Comparison of ENCODE assay signal across 8 mouse cellular contexts in the genomic region with DNA sequence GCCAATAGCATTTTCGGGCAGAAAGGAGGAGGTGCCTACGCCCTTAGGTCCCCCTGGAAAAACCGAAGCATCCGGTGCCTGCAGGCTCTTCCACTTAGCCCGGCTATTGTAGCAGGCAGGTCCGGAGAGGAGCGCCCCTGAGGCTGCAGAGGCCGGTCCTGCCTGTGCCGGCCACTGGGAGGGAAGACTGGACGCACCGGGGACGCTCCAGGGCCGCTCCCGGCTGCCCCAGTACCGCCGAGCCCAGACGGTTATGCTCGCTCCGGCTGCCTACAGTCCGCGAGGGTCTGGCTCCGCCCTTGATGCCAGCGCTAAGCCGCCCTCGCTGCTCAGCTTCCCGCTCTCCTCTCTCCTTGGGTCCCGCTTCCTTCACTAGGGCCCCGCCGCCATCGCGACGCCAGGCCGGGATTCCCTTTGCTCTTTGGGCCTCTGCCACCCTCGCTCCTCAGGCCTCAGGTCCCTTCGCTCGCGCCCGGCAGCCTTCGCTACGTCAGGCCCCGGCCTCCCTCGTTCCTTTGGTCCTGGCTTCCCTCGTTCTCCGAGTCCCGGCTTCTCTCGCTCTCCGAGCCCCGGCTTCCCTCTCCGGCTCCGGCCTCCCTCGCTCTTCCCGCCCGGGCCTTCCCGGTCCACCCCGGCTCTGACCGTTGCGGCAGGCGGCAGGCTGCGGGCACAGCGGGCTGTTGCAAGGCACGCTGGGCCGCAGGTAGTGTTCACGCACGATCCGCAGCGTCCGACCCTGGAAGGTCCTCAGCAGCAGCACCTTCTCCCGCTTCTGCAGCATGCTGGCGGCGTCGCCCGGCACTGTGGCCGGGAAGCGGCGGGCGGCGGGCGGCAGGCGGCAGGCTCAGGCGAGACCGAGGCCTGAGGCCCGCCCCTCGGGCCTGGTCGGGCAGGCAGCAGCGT. TPM values are rescaled to one million over a fixed set of nuclear protein-coding genes. Genes with fewer than 3 reads are reported as not detected.
DNase-seq lines count a peak whose midpoint lies in the region; ATAC-seq and TF ChIP-seq lines count a peak whose summit lies in the region.

No protein-coding gene starts in this region.

- H3K9ac ChIP-seq in hindbrain, embryonic 12.5 days = peak overlapping the region; percentile 94
- H3K9ac ChIP-seq in lung, postnatal 0 days (replicated peaks; ENCODE audit: low read depth) = peak overlapping the region; percentile 99

- H3K4me2 ChIP-seq in hindbrain, embryonic 12.5 days (replicated peaks) = peak overlapping the region; percentile 69
- H3K4me2 ChIP-seq in lung, postnatal 0 days (replicated peaks; ENCODE audit: low read depth, low read length) = peak overlapping the region; percentile 81

- H3K36me3 ChIP-seq in hindbrain, embryonic 12.5 days = no peaks in the 10 kb centered on the region
- peaks cover 10% of the 10 kb centered on the region; the same call in 1 of the 2 replicates for H3K36me3 ChIP-seq in lung, postnatal 0 days (ENCODE audit: insufficient read depth, low read length)

- peak; percentile 39 for TF ChIP-seq CTCF in lung, postnatal 0 days (IDR thresholded peaks at IDR 0.05)

- peaks cover 14% of the 10 kb centered on the region for H3K4me1 ChIP-seq in hindbrain, embryonic 12.5 days
- no peaks in the 10 kb centered on the region for H3K4me1 ChIP-seq in lung, postnatal 0 days (ENCODE audit: insufficient read depth, low read depth, low read length)

- peak overlapping the region; percentile 99 for H3K27ac ChIP-seq in hindbrain, embryonic 12.5 days
- peak overlapping the region; percentile 100 for H3K27ac ChIP-seq in lung, postnatal 0 days (ENCODE audit: low read length)

- H3K9me3 ChIP-seq in hindbrain, embryonic 12.5 days (replicated peaks) = no peaks in the 10 kb centered on the region
- H3K9me3 ChIP-seq in lung, postnatal 0 days (ENCODE audit: low read length) = no peaks in the 10 kb centered on the region

- TF ChIP-seq EP300 in lung, postnatal 0 days (IDR thresholded peaks at IDR 0.05) = no peak

- peak; percentile 93 for ATAC-seq in hindbrain, embryonic 12.5 days (ENCODE audit: low FRiP score)
- peak; percentile 92 for ATAC-seq in lung, postnatal 0 days

- under 1% methylated on average over 82 of the region's 85 CpGs for WGBS in hindbrain, embryonic 12.5 days
- WGBS in lung, postnatal 0 days = 1% methylated on average over 69 of the region's 85 CpGs

- H3K4me3 ChIP-seq in hindbrain, embryonic 12.5 days = peak overlapping the region; percentile 57
- H3K4me3 ChIP-seq in lung, postnatal 0 days (ENCODE audit: low read depth, low read length) = peak overlapping the region; percentile 68

- DNase-seq in NIH3T3 (ENCODE audit: low read depth) = peak; percentile 81
- peak; percentile 81 for DNase-seq in cerebellum, adult 9-11 months
- DNase-seq in frontal cortex, postnatal 10 days (ENCODE audit: low spot score in 2 of 2) = peak; percentile 28 to 70
- DNase-seq in layer of hippocampus, postnatal 10 days (ENCODE audit: low spot score in 2 of 2) = peak; percentile 77 to 81
- DNase-seq in lung, postnatal 0 days (ENCODE audit: low spot score) = peak; percentile 92
- peak; percentile 75 for DNase-seq in ovary, postnatal 10 days (ENCODE audit: low spot score)
- DNase-seq in thymus, postnatal 0 days (ENCODE audit: low spot score) = peak; percentile 57

- H3K27me3 ChIP-seq in hindbrain, embryonic 12.5 days = no peaks in the 10 kb centered on the region
- no peaks in the 10 kb centered on the region for H3K27me3 ChIP-seq in lung, postnatal 0 days (replicated peaks; ENCODE audit: insufficient read depth, low read length)

RNA-seq across cellular contexts. Expression of a gene that starts 0.5 kb away (rescaled TPM):
- polyA plus RNA-seq in hindbrain, embryonic 12.5 days (2016; fragmentation: Nextera tagmentation; extraction: Ambion mirVana) = 20.3 and 21.9 TPM in 2 replicates
- 10 to 100 TPM; 23.9 to 24.2 TPM for total RNA-seq in layer of hippocampus, postnatal 10 days (2021)
- 8.1 and 9.6 TPM in 2 replicates for polyA plus RNA-seq in lung, postnatal 0 days (2015; fragmentation: Nextera tagmentation; extraction: Ambion mirVana)
- 13.0 and 14.8 TPM in 2 replicates for polyA plus RNA-seq in thymus, postnatal 0 days (2015; fragmentation: Nextera tagmentation; extraction: Ambion mirVana)

RNA-seq across cellular contexts. Expression of a gene that starts 44.8 kb away (rescaled TPM):
- polyA plus RNA-seq in hindbrain, embryonic 12.5 days (2016; fragmentation: Nextera tagmentation; extraction: Ambion mirVana) = 7.6 and 8.0 TPM in 2 replicates
- total RNA-seq in layer of hippocampus, postnatal 10 days (2021) = 10 to 100 TPM; 15.9 to 17.9 TPM
- 0.56 and 0.63 TPM in 2 replicates for polyA plus RNA-seq in lung, postnatal 0 days (2015; fragmentation: Nextera tagmentation; extraction: Ambion mirVana)
- 0.58 and 0.75 TPM in 2 replicates for polyA plus RNA-seq in thymus, postnatal 0 days (2015; fragmentation: Nextera tagmentation; extraction: Ambion mirVana)

RNA-seq across cellular contexts. Expression of a gene that starts 59.2 kb away (rescaled TPM):
- 143 and 153 TPM in 2 replicates for polyA plus RNA-seq in hindbrain, embryonic 12.5 days (2016; fragmentation: Nextera tagmentation; extraction: Ambion mirVana)
- 10 to 100 TPM; 19.6 to 22.3 TPM for total RNA-seq in layer of hippocampus, postnatal 10 days (2021)
- 59.8 and 70.2 TPM in 2 replicates for polyA plus RNA-seq in lung, postnatal 0 days (2015; fragmentation: Nextera tagmentation; extraction: Ambion mirVana)
- 316 and 327 TPM in 2 replicates for polyA plus RNA-seq in thymus, postnatal 0 days (2015; fragmentation: Nextera tagmentation; extraction: Ambion mirVana)

Comparison
In these comparisons a context has a peak if more than half of its experiments do, and no peak if none do; other contexts are left out.
1. Peak in every context shown above with its lines: DNase-seq, ATAC-seq, H3K4me3 ChIP-seq and H3K27ac ChIP-seq.